Mouse (Mus musculus) cerebellum, adult (tissue): Measurements from ENCODE around the gene 9130213A22Rik.
A peak's percentile ranks its signal among the peaks of the same experiment; 100 is the strongest.

Experiments
- ATAC-seq: cut with Nextera tagmentation; 2 replicates; pipeline ENCODE4 v1.9.2; 2017; ENCODE audit warnings: mild to moderate bottlenecking, moderate library complexity, mixed read lengths; ENCODE audit not compliant: insufficient number of reproducible peaks, low FRiP score, low TSS enrichment

Gene 9130213A22Rik

DNA sequence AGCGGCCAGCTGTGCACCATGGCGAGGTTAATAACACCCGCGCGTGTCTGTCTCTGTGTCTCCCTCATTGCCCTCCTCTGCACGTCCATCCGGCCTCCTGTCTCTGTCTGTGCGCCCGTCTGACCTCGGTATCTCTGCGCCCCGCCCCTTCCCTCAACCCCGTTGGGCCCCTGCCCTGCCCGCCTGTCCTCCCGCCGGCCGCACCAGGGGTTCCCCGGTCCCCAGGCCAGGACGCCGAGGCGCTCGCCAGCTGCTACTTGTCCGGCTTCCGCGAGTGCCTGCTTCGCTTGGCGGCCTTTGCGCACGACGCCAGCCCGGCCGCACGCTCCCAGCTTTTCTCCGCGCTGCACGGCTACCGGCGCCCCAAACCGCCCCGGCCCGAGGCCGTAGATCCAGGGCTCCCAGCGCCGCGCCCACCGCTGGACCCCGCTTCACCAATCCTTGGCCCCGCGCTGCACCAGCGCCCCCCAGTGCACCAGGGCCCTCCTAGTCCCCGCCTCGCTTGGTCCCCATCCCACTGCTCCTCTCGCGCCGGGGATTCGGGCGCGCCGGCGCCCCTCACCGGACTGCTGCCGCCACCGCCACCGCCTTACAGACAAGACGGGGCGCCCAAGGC, at the start of gene 9130213A22Rik:
Gene 9130213A22Rik (minus strand): TSS at position 254 of the 616 bp plus-strand sequence.
- no peak for ATAC-seq

DNA sequence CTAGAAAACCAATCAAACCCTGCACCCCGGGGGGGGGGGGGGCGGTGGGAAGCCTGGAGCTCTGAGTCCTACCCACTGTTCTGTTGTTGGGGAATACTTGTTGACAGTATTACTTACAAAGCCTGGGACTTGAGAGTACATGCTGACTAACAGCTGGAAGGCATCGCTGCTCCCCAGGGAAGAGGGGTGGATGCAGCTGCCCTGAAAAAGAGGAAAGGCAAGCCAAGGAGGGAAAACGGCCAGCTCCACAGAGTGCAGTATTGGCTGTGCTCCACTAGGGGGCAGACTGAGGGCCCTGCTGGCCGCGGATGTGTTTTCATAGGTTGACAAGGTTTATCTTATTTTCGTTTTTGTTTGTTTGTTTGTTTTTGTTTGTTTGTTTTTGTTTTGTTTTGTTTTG, 49.2 kb upstream of the 9130213A22Rik start:
- ATAC-seq, result no peak

DNA sequence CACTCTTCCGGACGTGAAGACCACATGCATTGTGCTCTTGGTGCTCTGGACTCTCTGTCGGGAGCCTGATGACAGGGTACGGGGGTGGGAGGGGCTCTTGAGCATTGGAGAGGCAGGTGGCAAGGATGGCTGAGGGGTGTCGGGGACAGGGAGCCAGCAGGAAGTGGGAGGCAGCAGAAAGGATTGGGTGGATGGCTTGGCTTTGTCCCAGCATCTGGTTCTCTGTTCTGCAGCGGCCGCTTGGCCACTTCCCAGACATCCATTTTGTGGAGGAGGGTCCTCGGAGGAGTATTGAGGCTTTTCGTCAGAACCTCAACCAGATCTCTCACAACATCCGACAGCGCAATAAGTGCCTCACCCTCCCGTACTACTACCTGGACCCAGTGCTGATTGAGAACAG, 46.9 kb upstream of the 9130213A22Rik start:
- no peak for ATAC-seq

DNA sequence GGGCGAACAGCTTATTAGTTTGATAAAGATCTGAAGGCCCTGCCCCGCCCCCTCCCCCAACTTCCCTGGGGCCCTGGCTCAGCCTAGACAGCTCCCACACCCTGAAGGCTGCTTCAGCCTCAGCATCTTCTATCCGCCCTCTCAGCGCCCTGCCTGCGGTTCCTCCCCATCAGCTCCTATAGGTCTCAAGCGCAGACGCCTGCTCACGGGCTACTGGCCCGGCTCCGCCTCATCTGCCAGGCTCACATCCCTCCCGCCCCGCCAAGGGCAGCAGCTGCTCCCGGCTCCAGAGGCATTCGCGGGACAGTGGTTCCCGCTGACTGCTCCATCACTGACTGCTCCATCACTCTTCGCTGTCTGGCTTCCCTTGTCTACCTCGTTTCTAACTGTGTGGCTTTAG, 34.4 kb upstream of the 9130213A22Rik start, which contains the start of gene Alox12b:
Gene Alox12b (plus strand): TSS at position 190 of the 400 bp plus-strand sequence.
- no peak for ATAC-seq

DNA sequence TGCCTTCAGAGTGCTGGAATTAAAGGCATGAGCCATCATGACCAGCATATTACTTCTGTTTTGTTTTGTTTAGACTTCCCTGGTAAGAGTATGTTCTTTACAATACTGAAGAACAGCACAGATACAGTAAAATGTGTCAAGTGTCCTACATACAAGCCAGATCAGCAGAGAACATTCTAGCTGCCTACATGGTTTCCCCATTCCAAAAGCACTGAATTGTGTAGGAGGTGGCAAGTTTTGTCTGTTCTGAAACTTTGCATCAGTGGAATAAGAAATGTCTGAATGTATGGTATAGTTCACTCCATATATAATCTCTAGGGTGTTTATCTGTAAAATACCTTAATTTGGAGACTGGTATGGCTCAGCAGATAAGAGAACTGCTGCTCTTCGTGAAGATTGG, 33.0 kb upstream of the 9130213A22Rik start:
- no peak for ATAC-seq

DNA sequence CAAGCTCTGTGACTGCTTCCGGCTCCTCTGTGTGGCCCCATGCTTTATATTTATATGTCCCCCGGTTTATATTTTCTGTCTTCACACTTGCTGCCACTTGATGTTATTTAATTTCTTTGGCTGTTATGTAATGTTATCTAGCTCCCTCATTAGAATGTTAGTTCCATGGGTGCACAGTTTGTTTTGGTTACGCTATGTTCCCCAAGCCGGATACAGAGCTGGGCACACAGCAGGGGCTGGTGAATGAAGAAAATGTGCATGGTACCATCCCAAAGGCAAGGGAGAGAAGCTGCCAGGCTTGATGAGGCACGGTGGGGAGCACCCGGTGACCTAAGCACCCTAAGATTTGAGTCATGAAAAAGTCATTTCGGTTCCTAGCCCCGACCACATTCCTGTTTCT, 31.4 kb upstream of the 9130213A22Rik start:
- ATAC-seq, result no peak

DNA sequence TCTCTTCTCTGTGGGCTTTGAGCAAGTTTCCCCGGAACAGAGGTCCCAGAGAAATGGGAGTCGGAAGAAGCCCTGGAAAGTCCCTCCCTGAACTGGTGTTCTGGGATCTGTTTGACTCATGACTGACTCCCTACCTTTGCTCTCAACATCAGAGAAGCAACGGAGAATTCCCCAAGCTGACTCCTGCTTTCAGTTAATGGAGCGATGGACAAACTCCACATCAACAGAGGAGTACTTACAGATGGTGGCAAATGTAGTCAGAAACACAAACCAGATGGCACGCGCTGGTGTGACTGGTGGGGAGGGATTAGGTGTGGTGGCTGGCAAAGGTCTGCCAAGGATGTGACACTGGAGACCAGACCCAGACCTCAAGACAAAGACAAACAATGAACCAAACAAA, 28.6 kb upstream of the 9130213A22Rik start:
- no peak for ATAC-seq

DNA sequence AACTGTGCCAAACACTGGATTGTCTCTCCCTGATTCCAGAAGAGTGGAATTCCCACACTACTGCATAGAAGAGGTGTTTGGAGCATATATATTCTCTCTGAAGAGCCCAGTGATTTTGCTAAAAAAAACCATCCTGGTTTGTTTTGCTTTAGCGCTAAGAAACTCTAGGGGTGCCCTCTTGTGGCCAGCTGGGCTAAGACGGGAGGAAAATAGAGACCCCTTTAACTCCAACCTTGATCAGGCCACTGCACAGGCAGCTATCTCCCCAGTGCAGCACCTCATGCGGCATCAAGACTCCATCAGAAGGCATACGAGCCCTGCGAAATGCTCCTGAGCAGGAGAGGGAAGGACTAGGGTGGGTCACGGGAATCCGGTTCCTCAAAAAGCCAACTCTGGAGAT, 28.1 kb upstream of the 9130213A22Rik start:
- peak; percentile 20; the same call in 1 of the 2 replicates for ATAC-seq

DNA sequence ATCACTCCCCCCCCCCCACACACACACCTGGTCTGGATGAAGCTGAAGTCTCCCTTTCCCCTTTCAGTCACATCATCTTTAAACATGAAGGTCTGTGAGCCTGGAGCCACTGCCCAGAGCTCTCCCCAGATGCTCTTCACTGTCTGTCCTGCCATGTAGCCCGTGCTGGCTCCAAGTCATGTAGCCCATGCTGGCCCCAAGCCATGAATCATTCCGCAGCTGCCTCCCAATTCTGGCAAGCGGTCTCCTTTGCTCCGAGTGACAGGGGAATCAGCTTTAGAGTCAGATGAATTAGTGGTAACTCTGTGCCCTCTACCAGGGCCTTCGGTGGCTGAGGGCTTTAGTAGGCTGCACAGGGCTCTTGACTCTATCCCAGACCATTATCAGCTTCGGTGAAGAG, 27.3 kb upstream of the 9130213A22Rik start:
- no peak for ATAC-seq

DNA sequence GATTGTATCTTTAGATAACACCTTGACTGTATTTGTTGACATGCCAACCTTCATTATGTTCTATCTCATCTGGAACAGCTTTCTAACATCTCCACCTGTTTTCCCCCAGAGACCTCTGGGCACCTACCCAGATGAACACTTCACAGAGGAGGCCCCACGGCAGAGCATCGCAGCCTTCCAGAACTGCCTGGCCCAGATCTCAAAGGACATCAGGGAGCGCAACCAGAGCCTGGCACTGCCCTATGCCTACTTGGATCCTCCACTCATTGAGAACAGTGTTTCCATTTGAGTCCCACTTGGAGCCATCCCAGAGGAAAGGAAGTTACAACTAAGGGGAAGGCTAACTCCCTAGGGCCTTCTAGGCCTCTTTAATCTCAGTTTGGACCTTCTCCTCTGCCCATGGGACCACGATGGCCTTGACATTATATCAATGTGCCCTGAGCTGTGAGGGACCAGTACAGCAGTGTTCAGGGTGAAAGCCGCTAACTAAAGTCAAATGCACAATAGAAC, 26.1 kb upstream of the 9130213A22Rik start:
- no peak for ATAC-seq

DNA sequence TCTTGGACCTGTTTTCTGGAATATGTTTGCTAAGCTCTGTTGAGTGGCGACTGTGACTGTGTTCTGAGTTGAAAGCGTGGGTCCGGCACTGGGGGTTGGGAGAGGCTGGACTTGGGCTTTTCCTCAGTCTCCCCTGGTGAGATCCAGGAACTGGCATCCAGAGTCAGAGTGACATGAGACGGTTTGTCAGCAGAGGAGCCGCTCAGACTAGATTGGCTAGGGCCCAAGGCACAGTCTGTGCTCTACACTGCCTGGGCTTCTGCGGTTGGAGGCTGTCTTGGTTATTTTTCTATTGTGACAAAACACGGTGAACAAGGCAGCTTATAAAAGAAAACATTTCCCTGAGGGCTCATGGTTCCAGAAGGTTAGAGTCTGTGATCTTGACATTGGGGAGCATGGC, 25.2 kb upstream of the 9130213A22Rik start:
- no peak for ATAC-seq

DNA sequence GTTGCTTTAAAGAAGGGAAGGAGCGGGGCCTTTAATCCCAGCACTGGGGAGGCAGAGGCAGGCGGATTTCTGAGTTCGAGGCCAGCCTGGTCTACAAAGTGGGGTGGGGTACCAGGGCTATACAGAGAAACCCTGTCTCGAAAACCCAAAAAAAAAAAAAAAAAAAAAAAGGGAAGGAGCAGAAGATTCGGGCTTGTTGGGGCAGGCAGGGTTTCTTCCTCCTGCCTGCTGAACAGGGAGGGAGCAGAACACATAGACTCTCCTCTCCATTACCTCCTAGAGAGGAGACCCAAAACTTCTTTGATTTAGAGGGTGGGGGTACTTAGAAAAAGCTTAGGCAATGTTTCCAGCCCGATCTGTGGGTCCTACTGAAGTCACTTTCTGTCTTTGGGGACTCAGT, 13.0 kb upstream of the 9130213A22Rik start:
- no peak for ATAC-seq

DNA sequence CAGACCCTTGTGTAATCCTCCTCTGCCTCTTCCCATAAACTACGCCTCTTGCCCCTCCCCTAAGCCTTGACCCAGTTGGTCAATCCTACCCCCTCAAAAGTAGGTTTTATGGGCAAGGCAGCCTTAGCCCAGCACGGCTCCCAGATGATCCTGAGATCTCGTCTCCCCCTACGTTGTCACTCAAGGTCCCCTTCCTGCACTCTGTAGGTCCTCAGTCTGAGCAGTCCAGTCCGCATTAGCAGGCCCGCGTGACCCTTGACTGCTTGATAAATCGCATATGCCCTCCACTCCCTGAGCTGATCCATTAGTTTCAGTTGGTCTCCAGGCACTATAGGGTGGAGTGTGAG, 12.2 kb upstream of the 9130213A22Rik start:
- ATAC-seq, result no peak

DNA sequence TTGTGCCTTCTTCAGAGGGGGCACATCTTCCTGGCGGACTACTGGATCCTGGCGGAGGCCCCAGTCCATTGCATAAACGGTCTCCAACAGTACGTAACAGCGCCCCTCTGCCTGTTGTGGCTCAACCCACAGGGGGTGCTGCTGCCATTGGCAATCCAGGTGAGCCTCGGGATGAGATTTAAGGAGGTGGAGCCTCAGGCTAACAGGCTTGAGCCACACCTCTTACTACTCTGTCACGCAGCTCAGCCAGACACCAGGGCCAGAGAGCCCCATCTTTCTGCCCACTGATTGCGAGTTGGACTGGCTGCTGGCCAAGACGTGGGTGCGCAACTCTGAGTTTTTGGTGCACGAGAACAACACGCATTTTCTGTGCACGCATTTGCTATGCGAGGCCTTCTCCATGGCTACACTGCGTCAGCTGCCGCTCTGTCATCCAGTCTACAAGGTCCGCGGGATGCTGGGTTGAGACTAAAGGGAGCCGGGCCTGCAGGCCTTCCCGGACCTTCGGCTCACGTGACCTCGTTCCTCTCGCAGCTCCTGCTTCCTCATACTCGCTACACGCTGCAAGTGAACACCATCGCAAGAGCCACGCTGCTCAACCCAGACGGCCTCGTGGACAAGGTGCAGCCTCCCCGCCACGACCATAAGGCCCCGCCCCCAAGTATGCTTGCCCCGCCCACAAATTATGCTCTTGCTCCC, 11.7 kb upstream of the 9130213A22Rik start:
- peak; percentile 65; the same call in 1 of the 2 replicates for ATAC-seq

DNA sequence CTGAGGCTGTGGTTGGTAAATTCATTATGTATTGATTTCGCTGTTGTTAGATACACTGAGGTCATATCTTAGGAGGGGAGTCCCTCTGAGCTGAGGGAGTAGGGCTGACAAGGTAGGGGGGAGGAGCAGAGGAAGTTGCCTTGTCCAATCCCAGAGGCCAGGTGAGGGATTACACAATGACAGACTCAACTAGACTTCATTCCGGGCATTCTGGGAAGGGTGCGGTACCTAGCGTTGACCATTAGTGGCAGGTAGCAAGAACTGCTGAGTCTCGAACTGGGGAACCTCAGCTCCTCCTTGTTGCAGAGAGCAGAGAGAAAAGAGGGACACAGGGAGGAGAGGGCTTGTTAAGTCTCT, 11.2 kb upstream of the 9130213A22Rik start:
- no peak for ATAC-seq

DNA sequence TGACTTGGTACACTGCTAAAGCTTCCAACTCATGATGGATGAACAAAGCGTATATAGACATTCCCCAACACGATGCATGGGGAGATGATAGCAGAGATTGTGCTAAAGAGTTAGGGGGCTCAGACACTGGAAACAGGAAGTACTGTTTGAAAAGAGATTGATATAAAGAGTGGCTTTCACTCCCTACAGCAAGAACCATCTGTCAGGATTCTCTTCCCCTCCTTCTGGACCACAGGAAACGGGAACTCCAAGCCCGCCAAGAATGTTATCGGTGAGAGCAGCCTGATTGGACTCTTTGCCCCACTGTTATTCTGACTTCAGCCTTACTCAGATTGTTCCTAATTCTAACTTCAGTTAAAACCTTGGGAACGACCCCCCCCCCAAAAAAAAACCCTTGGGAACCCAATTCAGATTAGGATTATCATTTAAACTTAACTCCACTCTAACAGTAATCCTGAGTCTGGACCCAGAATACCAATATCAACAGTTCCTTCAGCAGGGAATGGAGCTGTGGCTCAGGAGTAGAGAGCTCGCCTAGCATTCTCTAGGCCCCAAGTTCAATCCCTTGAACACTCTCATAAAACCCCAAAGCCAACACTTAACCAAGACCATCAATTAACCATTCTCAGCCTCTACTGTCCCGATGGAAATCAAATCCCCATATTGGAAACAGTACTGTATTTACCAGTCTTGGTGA, 6.2 kb upstream of the 9130213A22Rik start:
- ATAC-seq, result no peak

DNA sequence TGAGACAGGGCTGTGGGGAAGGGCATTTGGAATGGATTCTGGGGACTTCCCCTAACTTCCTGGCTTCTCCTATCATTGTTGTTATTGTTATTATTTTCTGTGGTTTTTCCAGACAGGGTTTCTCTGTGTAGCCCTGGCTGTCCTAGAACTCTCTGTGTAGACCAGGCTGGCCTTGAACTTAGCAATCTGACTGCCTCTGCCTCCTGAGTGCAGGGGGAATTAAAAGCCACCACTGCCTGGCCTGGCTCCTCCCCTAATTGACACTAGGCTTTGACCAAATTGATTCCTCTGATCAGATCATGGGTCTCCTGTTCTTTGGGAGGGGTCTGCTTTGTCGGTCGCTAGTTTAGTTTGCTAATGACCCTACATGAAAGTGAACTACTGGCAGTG, 4.3 kb upstream of the 9130213A22Rik start:
- no peak for ATAC-seq

DNA sequence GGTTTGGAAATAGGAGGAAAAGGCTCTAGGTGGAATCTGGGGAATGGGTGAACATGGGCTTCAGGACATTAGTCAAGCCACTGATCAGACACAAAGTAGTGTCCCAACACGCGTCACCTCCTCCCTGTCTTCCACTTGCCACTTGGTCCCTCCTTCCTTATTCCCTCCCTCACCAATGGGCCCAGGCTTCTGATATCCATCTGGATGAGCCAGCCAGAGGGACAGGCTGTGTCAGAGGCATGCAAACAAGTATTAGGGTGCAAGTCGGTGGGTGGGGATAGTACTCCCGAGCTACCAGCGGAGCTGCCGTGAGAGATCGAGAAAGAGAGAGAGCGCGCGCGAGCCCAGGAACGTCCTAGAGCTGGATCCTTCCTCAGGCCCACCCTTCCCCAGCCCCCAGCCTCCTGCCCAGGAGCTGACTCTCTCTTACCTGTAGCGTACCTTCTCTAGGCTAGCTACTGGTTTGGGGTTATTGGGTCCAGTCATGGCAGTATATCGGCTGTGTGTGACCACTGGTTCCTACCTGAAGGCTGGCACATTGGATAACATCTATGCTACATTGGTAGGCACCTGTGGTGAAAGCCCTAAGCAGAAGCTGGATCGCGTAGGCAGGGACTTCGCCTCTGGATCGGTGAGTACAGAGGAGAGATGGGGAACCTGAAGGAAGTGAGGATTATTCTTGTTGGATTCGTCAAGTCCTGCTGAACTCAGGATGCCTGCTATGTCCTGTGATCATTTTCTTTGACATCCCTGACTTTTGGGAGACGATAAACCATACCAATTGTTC, 3.7 kb upstream of the 9130213A22Rik start:
- ATAC-seq, result 0 out of 2 replicates have a peak, but pooled peaks have one; percentile 21

DNA sequence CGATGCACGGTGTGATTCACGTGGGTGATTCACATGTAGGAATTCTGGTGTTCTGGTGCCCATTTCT, 3.3 kb upstream of the 9130213A22Rik start, which contains the start of gene Aloxe3:
Gene Aloxe3 (plus strand): TSS at position 45 of the 67 bp plus-strand sequence.
- ATAC-seq, result no peak

DNA sequence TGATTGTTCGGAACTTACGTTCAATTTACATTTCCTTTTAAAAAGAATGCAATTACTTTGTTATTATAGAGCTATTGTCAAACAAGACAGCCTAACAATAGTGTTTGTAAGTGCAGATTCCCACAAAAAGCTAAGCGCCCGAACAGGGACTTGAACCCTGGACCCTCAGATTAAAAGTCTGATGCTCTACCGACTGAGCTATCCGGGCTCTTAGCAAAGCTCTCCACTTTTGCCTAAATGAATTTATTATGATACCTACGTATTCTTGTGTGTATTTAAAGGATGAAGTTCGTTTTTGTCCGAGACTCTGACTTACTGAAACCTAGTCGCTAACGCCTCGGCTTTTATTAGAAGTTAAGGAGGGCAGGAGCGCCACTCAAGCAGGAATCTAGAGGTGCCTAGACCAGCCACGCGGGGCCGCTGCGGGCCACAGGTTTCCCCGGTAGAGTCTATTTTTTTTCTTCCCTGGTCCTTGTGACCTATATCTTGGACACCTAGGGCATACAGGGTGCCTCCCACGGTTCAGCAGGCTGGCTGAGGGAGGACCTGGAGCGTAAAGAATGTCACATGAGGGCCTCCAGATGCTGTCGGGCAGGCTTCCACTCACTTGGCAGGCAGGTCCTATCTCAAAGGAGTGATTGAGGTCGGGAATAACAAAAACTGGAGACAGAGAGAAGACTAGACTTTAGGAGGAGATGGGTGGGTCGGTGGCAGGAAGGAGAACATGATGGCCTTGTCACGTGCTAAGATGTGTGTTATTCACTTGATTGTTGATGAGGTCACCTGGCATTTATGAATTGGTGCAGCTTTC, 2.9 kb upstream of the 9130213A22Rik start:
- ATAC-seq, result peak; percentile 43
